Mouse (Mus musculus) left cerebral cortex, adult 2 months (tissue): Measurements from ENCODE around the gene Mark4. TPM values are rescaled to one million over a fixed set of nuclear protein-coding genes. Genes with fewer than 3 reads are reported as not detected.

ENCODE experiments used
- DNase-seq, 2 experiments: peaks; one replicate each; pipeline ENCODE4 v3.0.0; 2021 to 2022; ENCODE audit warnings: low spot score in 2 of 2, mixed read lengths in 1 of 2; ENCODE audit errors: extremely low spot score in 1 of 2
- H3K27ac ChIP-seq: fragments of 200-600 bp; 2 replicates; pipeline ENCODE4 v1.8.1; 2022
- H3K4me3 ChIP-seq: fragments of 200-600 bp; 2 replicates; pipeline ENCODE4 v1.8.1; 2022
- CTCF ChIP-seq: fragments of 200-600 bp; IDR thresholded peaks from 2 replicates; pipeline ENCODE4 v1.8.1; 2022; ENCODE audit warnings: antibody characterized with exemption, mild to moderate bottlenecking, moderate library complexity
- intact Hi-C: fragments of 180-260 bp; cut with DNase I; formaldehyde crosslinking; loops from one replicate; pipeline ENCODE4 v1.15.1; 2025
- microRNA-seq, 2 experiments: library from miRNA; unstranded; fragments of <30 nt; microRNA quantifications; one replicate each; pipeline ENCODE4 v1.2.0; 2021
- total RNA-seq, 2 experiments: library from RNA; stranded (reverse); gene quantifications; 2 replicates each; pipeline ENCODE4 v1.2.3; 2021

Gene Mark4
- total RNA-seq, 2 experiments from 2014 or later, result 79.1 to 79.5 TPM

GRCm38 (mm10) chr7:19378049-19378448 is 80.6 kb downstream of the Mark4 start:
- intact Hi-C loops, result no loop called here

GRCm38 (mm10) chr7:19376019-19376418 is 82.6 kb downstream of the Mark4 start:
- Histone ChIP-seq H3K27ac (no peak overlapping the region), H3K4me3 (no peak overlapping the region)
- TF ChIP-seq CTCF, result no peak
- DNase-seq, result no peak
- intact Hi-C loops, result no loop called here

More at GRCm38 (mm10) chr7:19378049-19378448, 80.6 kb downstream of the Mark4 start:
- DNase-seq, result no peak
- no peak overlapping the region for H3K4me3 ChIP-seq
- no peak overlapping the region for H3K27ac ChIP-seq
- no peak for TF ChIP-seq CTCF

GRCm38 (mm10) chr7:19375368-19375767 is 83.3 kb downstream of the Mark4 start:
- no peak overlapping the region for H3K27ac ChIP-seq
- H3K4me3 ChIP-seq, result no peak overlapping the region
- TF ChIP-seq CTCF, result no peak
- no peak for DNase-seq
- intact Hi-C loops, result no loop called here

Small RNAs within 50 kb of the gene (microRNA-seq; reads per million reads assigned to microRNA genes)
- gene Mir343, result 0 reads per million in 2 experiments

Other genes starting within 250 kb of the Mark4 start
- gene Gpr4, start 246.3 kb downstream of the Mark4 start, total RNA-seq, result 1 to 10 TPM; 2.4 to 3.8 TPM
- gene Opa3, start 230.5 kb downstream of the Mark4 start, total RNA-seq, result 10 to 100 TPM; 42.7 to 46.8 TPM
- 10 to 100 TPM; 13.2 to 14.6 TPM for gene Vasp, start 187.0 kb downstream of the Mark4 start, total RNA-seq
- gene Ppm1n, start 178.8 kb downstream of the Mark4 start, total RNA-seq, result not detected
- 100 to 1,000 TPM; 110 to 122 TPM for gene Rtn2, start 176.2 kb downstream of the Mark4 start, total RNA-seq
- gene Fosb, start 148.8 kb downstream of the Mark4 start, total RNA-seq, result 10 to 100 TPM; 27.0 to 59.5 TPM
- 10 to 100 TPM; 48.9 to 51.8 TPM for gene Ercc1, start 114.0 kb downstream of the Mark4 start, total RNA-seq
- gene Cd3eap, start 99.3 kb downstream of the Mark4 start, total RNA-seq, result 10 to 100 TPM; 17.0 to 17.8 TPM
- gene Ppp1r13l, start 99.1 kb downstream of the Mark4 start, total RNA-seq, result 1 to 10 TPM; 7.7 to 7.8 TPM
- 10 to 100 TPM; 37.2 TPM for gene Ercc2, start 76.8 kb downstream of the Mark4 start, total RNA-seq
- gene Klc3, start 54.7 kb downstream of the Mark4 start, total RNA-seq, result 1 to 10 TPM; 2.4 to 4.1 TPM
- gene Ckm, start 54.0 kb downstream of the Mark4 start, total RNA-seq, result not detected
- gene Exoc3l2, start 4.5 kb upstream of the Mark4 start, total RNA-seq, result under 1 TPM; 0.26 to 0.36 TPM
- gene Bloc1s3, start 49.5 kb upstream of the Mark4 start, total RNA-seq, result 1 to 10 TPM; 6.7 to 7.9 TPM
- gene Trappc6a, start 49.6 kb upstream of the Mark4 start, total RNA-seq, result 10 to 100 TPM; 16.6 to 18.4 TPM
- gene Nkpd1, start 59.0 kb upstream of the Mark4 start, total RNA-seq, result under 1 TPM; 0.44 to 0.84 TPM
- gene Ppp1r37, start 104.3 kb upstream of the Mark4 start, total RNA-seq, result 100 to 1,000 TPM; 148 to 150 TPM
- gene Zfp296, start 118.5 kb upstream of the Mark4 start, total RNA-seq, result 1 to 10 TPM; 1.5 to 2.0 TPM
- 10 to 100 TPM; 50.1 to 50.8 TPM for gene Gemin7, start 118.8 kb upstream of the Mark4 start, total RNA-seq
- gene Clasrp, start 145.7 kb upstream of the Mark4 start, total RNA-seq, result 10 to 100 TPM; 92.7 to 98.3 TPM
- 1 to 10 TPM; 7.2 to 7.7 TPM for gene Relb, start 170.6 kb upstream of the Mark4 start, total RNA-seq
- 100 to 1,000 TPM; 137 to 139 TPM for gene Clptm1, start 206.2 kb upstream of the Mark4 start, total RNA-seq
- gene Apoc2, start 219.1 kb upstream of the Mark4 start, total RNA-seq, result not detected
- not detected for gene Gm44805, start 222.6 kb upstream of the Mark4 start, total RNA-seq
- gene Apoc4, start 222.7 kb upstream of the Mark4 start, total RNA-seq, result not detected
- 1 to 10 TPM; 3.5 to 3.7 TPM for gene Apoc1, start 233.8 kb upstream of the Mark4 start, total RNA-seq
- gene Apoe, start 240.4 kb upstream of the Mark4 start, total RNA-seq, result 1,000 to 10,000 TPM; 1,824 to 1,912 TPM